Mouse (Mus musculus): ENCODE data around the gene Ogg1. TPM values are rescaled to one million over a fixed set of nuclear protein-coding genes. Genes with fewer than 3 reads are reported as not detected.

The Ogg1 gene
- polyA plus RNA-seq, 1 experiment from 2014 or later: 6.1 TPM

- Histone ChIP-seq H3K4me3 (no peak overlapping the region), H3K36me3 (peaks cover 67% of the 10 kb centered on the region), H3K4me2 (no peak overlapping the region), H3K9ac (no peak overlapping the region), H3K27me3 (no peaks in the 10 kb centered on the region), H3K9me3 (replicated peaks) (no peaks in the 10 kb centered on the region), H3K27ac (no peak overlapping the region), H3K4me1 (replicated peaks) (no peaks in the 10 kb centered on the region)
- 83% methylated on average over 20 of the region's 20 CpGs for WGBS
- no peak for ATAC-seq (replicated peaks; ENCODE audit: insufficient number of reproducible peaks, insufficient read depth, low FRiP score, low read depth)
Measured at GRCm38 (mm10) chr6:113370194-113370929, 43.6 kb downstream of the Ogg1 start.

DNA sequence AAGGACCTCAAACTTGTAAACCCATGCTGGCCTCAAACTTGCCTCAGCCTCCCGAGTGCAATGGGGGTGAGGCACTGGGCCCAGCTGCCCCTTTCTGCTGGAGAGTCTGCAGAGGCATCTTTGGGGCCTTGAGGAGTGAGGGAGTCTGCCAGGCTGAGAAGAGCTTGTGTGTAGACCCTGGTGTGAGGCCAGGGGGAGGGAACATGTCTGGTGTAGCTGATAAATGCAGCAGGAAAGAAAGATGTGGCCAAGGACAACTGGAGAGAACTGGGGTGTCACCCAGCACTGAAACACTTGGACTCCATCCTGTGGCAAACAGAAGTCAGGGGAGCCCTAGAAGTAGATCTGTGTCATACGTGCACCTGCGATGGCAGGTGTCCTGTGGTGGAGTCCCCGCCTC lies 46.7 kb downstream of the Ogg1 start:
- H3K4me1 ChIP-seq (replicated peaks): peaks cover 8% of the 10 kb centered on the region
- no peak for ATAC-seq (replicated peaks; ENCODE audit: insufficient number of reproducible peaks, insufficient read depth, low FRiP score, low read depth)
- H3K27me3 ChIP-seq: no peaks in the 10 kb centered on the region
- no peak overlapping the region for H3K9ac ChIP-seq
- H3K4me2 ChIP-seq: no peak overlapping the region
- 92% methylated on average over 4 of the region's 4 CpGs for WGBS
- H3K9me3 ChIP-seq (replicated peaks): no peaks in the 10 kb centered on the region
- no peak overlapping the region for H3K4me3 ChIP-seq
- H3K36me3 ChIP-seq: peaks cover 52% of the 10 kb centered on the region
- no peak overlapping the region for H3K27ac ChIP-seq

DNA sequence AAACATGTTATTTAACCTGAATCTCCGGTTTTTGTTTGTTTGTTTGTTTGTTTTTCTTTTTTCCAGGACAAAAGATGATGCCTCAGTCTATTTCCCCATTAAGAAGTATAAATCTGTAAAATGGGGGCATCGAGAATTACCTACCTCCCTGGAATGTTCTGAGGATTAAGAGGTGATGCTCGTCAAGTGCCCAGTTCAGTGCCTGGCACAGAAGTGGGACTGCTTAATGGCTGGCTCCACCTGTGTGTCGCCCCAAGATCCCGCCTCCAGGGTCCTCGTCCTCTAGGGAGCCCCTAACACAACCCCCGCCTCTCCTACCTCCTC lies 50.4 kb downstream of the Ogg1 start:
- Histone ChIP-seq H3K9me3 (replicated peaks) (no peaks in the 10 kb centered on the region), H3K4me3 (peak overlapping the region; percentile 98), H3K27me3 (no peaks in the 10 kb centered on the region), H3K27ac (peak overlapping the region; percentile 99), H3K4me2 (peak overlapping the region; percentile 85), H3K36me3 (peaks cover 36% of the 10 kb centered on the region), H3K9ac (peak overlapping the region; percentile 92), H3K4me1 (replicated peaks) (peaks cover 21% of the 10 kb centered on the region)
- WGBS: 6% methylated on average over 7 of the region's 7 CpGs
- no peak for ATAC-seq (replicated peaks; ENCODE audit: insufficient number of reproducible peaks, insufficient read depth, low FRiP score, low read depth)

DNA sequence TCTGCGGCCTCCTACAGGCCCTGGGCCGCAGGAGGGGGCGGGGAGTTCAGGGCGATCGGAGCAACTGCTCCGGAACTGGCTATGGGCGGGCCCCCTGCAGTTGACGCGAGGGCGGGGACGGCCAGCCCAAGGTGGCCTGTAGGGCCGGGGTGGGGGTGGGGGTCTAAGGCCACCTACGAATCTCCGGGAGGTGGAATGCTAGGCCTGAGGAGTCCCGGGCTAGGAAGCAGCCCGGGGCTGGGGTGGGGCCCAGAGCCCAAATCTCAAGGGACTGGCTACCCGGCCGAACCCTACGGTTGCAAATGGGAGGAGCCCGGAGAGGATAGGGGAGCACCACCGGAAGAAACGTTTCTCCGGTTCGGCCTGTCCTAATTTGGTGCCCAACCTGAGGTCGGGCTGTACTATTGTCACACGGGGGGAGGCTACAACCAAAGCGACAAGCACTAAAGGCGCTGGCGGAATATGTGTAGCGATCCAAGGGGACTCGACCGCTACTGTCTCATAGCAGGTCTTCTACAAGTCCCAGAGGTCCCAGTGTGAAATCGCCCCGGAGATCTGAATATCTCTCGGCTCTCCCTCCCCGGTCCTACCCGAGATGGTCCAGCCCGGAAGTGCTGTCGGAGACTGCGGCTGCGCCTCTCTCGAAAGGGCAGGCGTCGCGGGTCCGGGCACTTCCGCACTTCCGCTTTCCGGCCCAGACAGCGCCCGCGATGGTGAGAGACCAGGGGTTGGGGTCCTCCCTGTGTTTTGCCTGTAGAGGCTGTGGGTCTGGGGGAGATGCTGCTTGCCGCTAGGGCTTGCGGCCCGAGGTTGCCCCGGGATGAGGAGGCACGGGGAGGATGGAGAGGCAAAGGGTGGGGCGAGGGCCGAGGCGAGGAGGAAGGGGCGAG lies 51.0 kb downstream of the Ogg1 start, which contains the start of the genes Tada3 and Arpc4:
Gene Tada3, minus strand, starts transcription at position 388 of the 890 bp plus-strand sequence.
Gene Arpc4, plus strand, starts transcription at position 620 of the 890 bp plus-strand sequence.
- Histone ChIP-seq H3K4me2 (peak within 1 kb of the TSS; percentile 85), H3K4me3 (peak within 1 kb of the TSS; percentile 98), H3K36me3 (peaks cover 34% of the 10 kb centered on the region), H3K27me3 (no peaks in the 10 kb centered on the region), H3K9me3 (replicated peaks) (no peaks in the 10 kb centered on the region), H3K9ac (peak within 1 kb of the TSS; percentile 92), H3K27ac (peak within 1 kb of the TSS; percentile 99), H3K4me1 (replicated peaks) (peaks cover 21% of the 10 kb centered on the region)
- peak; percentile 93 for ATAC-seq (replicated peaks; ENCODE audit: insufficient number of reproducible peaks, insufficient read depth, low FRiP score, low read depth)
- under 1% methylated on average over 61 of the region's 61 CpGs for WGBS

DNA sequence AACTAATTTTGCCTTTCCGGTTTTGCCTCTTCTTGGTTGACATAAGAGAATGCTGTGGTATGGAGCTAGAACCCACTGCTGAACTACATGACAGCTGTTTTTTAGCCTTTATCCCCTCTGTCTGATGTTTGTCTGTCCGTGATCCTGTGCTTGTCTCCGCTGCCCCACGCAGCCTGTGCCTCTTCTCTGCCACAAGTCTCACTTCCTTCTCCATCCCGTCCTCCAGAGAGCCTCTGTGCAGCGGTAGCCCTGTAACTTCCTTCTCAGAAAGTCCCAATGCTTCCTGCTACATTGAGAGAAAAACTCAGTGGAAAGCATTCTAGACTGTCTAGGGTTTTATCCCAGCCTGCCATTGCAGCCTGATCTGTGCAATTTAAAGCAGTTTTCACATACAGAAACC lies 52.5 kb downstream of the Ogg1 start:
- H3K9ac ChIP-seq: 0 out of 2 replicates have a peak overlapping the region, but pooled peaks have one; percentile 16
- peak overlapping the region; percentile 98 for H3K4me3 ChIP-seq
- H3K27me3 ChIP-seq: no peaks in the 10 kb centered on the region
- H3K4me1 ChIP-seq (replicated peaks): peaks cover 21% of the 10 kb centered on the region
- H3K27ac ChIP-seq: no peak overlapping the region
- H3K9me3 ChIP-seq (replicated peaks): no peaks in the 10 kb centered on the region
- peak overlapping the region; percentile 85 for H3K4me2 ChIP-seq
- 69% methylated on average over 6 of the region's 6 CpGs for WGBS
- H3K36me3 ChIP-seq: peaks cover 43% of the 10 kb centered on the region
- ATAC-seq (replicated peaks; ENCODE audit: insufficient number of reproducible peaks, insufficient read depth, low FRiP score, low read depth): no peak

GRCm38 (mm10) chr6:113380480-113380879 lies 53.7 kb downstream of the Ogg1 start:
- no peak overlapping the region for H3K9ac ChIP-seq
- no peak overlapping the region for H3K27ac ChIP-seq
- H3K36me3 ChIP-seq: peaks cover 49% of the 10 kb centered on the region
- peaks cover 21% of the 10 kb centered on the region for H3K4me1 ChIP-seq (replicated peaks)
- H3K9me3 ChIP-seq (replicated peaks): no peaks in the 10 kb centered on the region
- no peak overlapping the region for H3K4me3 ChIP-seq
- ATAC-seq (replicated peaks; ENCODE audit: insufficient number of reproducible peaks, insufficient read depth, low FRiP score, low read depth): no peak
- 94% methylated on average over 11 of the region's 11 CpGs for WGBS
- H3K4me2 ChIP-seq: no peak overlapping the region
- no peaks in the 10 kb centered on the region for H3K27me3 ChIP-seq

DNA sequence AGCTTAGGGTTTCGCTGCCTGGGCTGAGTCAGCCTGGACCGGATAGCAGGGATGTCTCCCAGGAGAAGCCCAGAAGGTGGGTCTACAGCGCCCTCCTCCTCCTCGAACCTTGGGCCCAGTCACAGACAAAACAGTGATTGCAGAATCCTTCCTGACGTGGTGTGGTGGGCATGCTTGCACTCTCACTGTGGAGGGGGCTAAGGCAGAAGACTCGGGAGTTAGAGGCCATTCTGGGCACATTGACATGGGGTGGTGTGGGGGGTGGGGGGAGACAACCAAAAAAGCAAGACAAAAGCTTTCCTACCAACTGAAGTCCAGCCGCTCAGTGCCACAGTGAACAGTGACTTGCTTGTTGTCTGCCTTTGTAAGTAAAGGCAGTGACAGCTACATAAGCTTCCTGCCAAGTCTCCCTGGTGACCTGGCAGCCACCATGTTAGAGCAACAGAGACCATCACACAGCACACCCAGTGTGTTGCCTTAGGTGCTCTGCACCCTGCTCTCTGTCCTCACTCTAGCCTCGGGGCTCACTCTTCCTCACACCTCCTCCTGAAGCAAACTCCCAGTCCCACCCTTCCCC lies 57.7 kb downstream of the Ogg1 start:
- no peak overlapping the region for H3K4me2 ChIP-seq
- H3K4me3 ChIP-seq: no peak overlapping the region
- H3K9ac ChIP-seq: no peak overlapping the region
- ATAC-seq (replicated peaks; ENCODE audit: insufficient number of reproducible peaks, insufficient read depth, low FRiP score, low read depth): no peak
- no peaks in the 10 kb centered on the region for H3K27me3 ChIP-seq
- peaks cover 3% of the 10 kb centered on the region for H3K4me1 ChIP-seq (replicated peaks)
- H3K27ac ChIP-seq: no peak overlapping the region
- peaks cover 88% of the 10 kb centered on the region for H3K36me3 ChIP-seq
- WGBS: 88% methylated on average over 8 of the region's 8 CpGs
- H3K9me3 ChIP-seq (replicated peaks): no peaks in the 10 kb centered on the region

Other genes with a start within 250 kb of the Ogg1 start
- 42.6 and 53.4 TPM in 2 replicates for gene Setd5, start 249.6 kb upstream of the Ogg1 start, polyA plus RNA-seq (2015; fragmentation: Nextera tagmentation; extraction: Ambion mirVana)
- gene Lhfpl4, start 131.6 kb upstream of the Ogg1 start, polyA plus RNA-seq (2015; fragmentation: Nextera tagmentation; extraction: Ambion mirVana): 0.35 and 0.81 TPM in 2 replicates
- gene Mtmr14, start 89.1 kb upstream of the Ogg1 start, polyA plus RNA-seq (2015; fragmentation: Nextera tagmentation; extraction: Ambion mirVana): 20.8 and 26.7 TPM in 2 replicates
- gene Cpne9, start 44.7 kb upstream of the Ogg1 start, polyA plus RNA-seq (2015; fragmentation: Nextera tagmentation; extraction: Ambion mirVana): 0.25 TPM in 1 of 2 replicates, not detected in the other
- 9.0 and 12.0 TPM in 2 replicates for gene Brpf1, start 19.8 kb upstream of the Ogg1 start, polyA plus RNA-seq (2015; fragmentation: Nextera tagmentation; extraction: Ambion mirVana)
- 110 and 122 TPM in 2 replicates for gene Camk1, start 17.0 kb downstream of the Ogg1 start, polyA plus RNA-seq (2015; fragmentation: Nextera tagmentation; extraction: Ambion mirVana)
- gene Tada3, start 50.9 kb downstream of the Ogg1 start, polyA plus RNA-seq (2015; fragmentation: Nextera tagmentation; extraction: Ambion mirVana): 36.1 and 43.9 TPM in 2 replicates
- gene Arpc4, start 51.1 kb downstream of the Ogg1 start, polyA plus RNA-seq (2015; fragmentation: Nextera tagmentation; extraction: Ambion mirVana): 232 and 253 TPM in 2 replicates
- gene Ttll3, start 62.3 kb downstream of the Ogg1 start, polyA plus RNA-seq (2015; fragmentation: Nextera tagmentation; extraction: Ambion mirVana): 1.4 and 2.0 TPM in 2 replicates
- 9.5 and 16.1 TPM in 2 replicates for gene Rpusd3, start 92.4 kb downstream of the Ogg1 start, polyA plus RNA-seq (2015; fragmentation: Nextera tagmentation; extraction: Ambion mirVana)
- not detected in 2 replicates for gene Cidec, start 108.8 kb downstream of the Ogg1 start, polyA plus RNA-seq (2015; fragmentation: Nextera tagmentation; extraction: Ambion mirVana)
- 57.4 and 64.0 TPM in 2 replicates for gene Jagn1, start 115.6 kb downstream of the Ogg1 start, polyA plus RNA-seq (2015; fragmentation: Nextera tagmentation; extraction: Ambion mirVana)
- 1.4 and 3.5 TPM in 2 replicates for gene Il17re, start 131.5 kb downstream of the Ogg1 start, polyA plus RNA-seq (2015; fragmentation: Nextera tagmentation; extraction: Ambion mirVana)
- 11.5 and 15.6 TPM in 2 replicates for gene Il17rc, start 144.5 kb downstream of the Ogg1 start, polyA plus RNA-seq (2015; fragmentation: Nextera tagmentation; extraction: Ambion mirVana)
- gene Creld1, start 156.3 kb downstream of the Ogg1 start, polyA plus RNA-seq (2015; fragmentation: Nextera tagmentation; extraction: Ambion mirVana): 38.3 and 44.3 TPM in 2 replicates
- 0.18 and 0.33 TPM in 2 replicates for gene Prrt3, start 175.0 kb downstream of the Ogg1 start, polyA plus RNA-seq (2015; fragmentation: Nextera tagmentation; extraction: Ambion mirVana)
- gene Emc3, start 204.7 kb downstream of the Ogg1 start, polyA plus RNA-seq (2015; fragmentation: Nextera tagmentation; extraction: Ambion mirVana): 84.7 and 90.0 TPM in 2 replicates
- 7.8 and 7.9 TPM in 2 replicates for gene Fancd2, start 204.7 kb downstream of the Ogg1 start, polyA plus RNA-seq (2015; fragmentation: Nextera tagmentation; extraction: Ambion mirVana)